Comparison of ENCODE assay signal across 8 mouse cellular contexts in the genomic region with DNA sequence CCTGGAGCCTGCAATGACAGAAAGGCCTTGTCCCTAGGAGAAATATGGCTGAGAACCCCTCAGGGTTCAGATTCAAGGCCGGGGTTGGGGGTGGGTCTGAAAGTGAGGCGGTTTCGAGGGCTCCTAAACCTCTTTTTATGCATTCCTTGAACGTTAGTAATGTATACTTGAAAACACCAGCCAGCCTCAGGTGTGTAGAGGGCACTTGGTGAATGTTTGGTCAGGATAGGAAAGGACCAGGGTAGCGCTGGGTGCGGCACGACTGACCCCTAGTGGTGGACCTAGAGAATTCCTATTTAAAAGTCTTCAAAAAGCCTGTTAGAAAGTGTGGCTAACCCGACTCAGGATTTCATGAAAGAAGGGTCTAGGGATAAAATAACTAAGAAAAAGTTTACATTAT.
DNase-seq lines count a peak whose midpoint lies in the region; ATAC-seq and TF ChIP-seq lines count a peak whose summit lies in the region.

No protein-coding gene starts in this region.

- peaks cover 5% of the 10 kb centered on the region for H3K4me1 ChIP-seq in heart, adult 2 months (ENCODE audit: control insufficient read depth, insufficient read depth, low read length)
- no peaks in the 10 kb centered on the region for H3K4me1 ChIP-seq in lung, embryonic 14.5 days (ENCODE audit: insufficient read depth)

- no peaks in the 10 kb centered on the region for H3K27me3 ChIP-seq in heart, adult 2 months (ENCODE audit: control insufficient read depth, insufficient read depth, low read length)
- no peaks in the 10 kb centered on the region for H3K27me3 ChIP-seq in lung, embryonic 14.5 days (ENCODE audit: insufficient read depth, low read length)

- H3K79me2 ChIP-seq in heart, adult 2 months (replicated peaks; ENCODE audit: control insufficient read depth, insufficient read depth, low read length) = no peaks in the 10 kb centered on the region

- H3K4me2 ChIP-seq in lung, embryonic 14.5 days = no peak overlapping the region

- no peak for TF ChIP-seq POLR2A in heart, adult 2 months (IDR thresholded peaks at IDR 0.05; ENCODE audit: insufficient read depth, low read depth, low read length)

- no peak overlapping the region for H3K4me3 ChIP-seq in heart, adult 2 months
- no peak overlapping the region for H3K4me3 ChIP-seq in lung, embryonic 14.5 days (ENCODE audit: low read depth, low read length)

- DNase-seq in heart, adult 2 months = peak; percentile 34 to 68
- no peak for DNase-seq in heart, postnatal 25 days (ENCODE audit: low spot score)
- peak; percentile 19 to 33 for DNase-seq in urinary bladder, postnatal 36 days (ENCODE audit: low spot score in 2 of 2)
- DNase-seq in urinary bladder, postnatal 4 days (ENCODE audit: low spot score in 2 of 2) = no peak
- peak; percentile 66 to 75 for DNase-seq in cerebellum, postnatal 25 days
- peak; percentile 72 to 76 for DNase-seq in heart, postnatal 14 days
- peak; percentile 83 for DNase-seq in lung, embryonic 14.5 days
- peak; percentile 8 to 26 for DNase-seq in spleen, postnatal 36 days (ENCODE audit: low spot score in 2 of 2)

- H3K9ac ChIP-seq in heart, adult 2 months (ENCODE audit: low read depth, low read length) = no peak overlapping the region
- H3K9ac ChIP-seq in lung, embryonic 14.5 days = no peak overlapping the region

- peak; percentile 80 for ATAC-seq in lung, embryonic 14.5 days (ENCODE audit: insufficient read depth)

- H3K27ac ChIP-seq in heart, adult 2 months = no peak overlapping the region
- H3K27ac ChIP-seq in lung, embryonic 14.5 days (ENCODE audit: low read depth) = peak overlapping the region; percentile 70; the same call in 1 of the 2 replicates

- TF ChIP-seq EP300 in heart, adult 2 months (IDR thresholded peaks at IDR 0.05; ENCODE audit: insufficient read depth, low read depth, low read length) = peak; percentile 78

- WGBS in heart, adult 2 months = 25% methylated on average over 8 of the region's 8 CpGs
- WGBS in lung, embryonic 14.5 days = 15% methylated on average over 8 of the region's 8 CpGs

- intact Hi-C loops in heart, adult 2 months (cut with DNase I) = loop anchor here (1.0 to 5.0 kb wide), 4 partner anchors 91 to 248 kb away; partner anchors contain the start of gene Frmd4b
- intact Hi-C loops in heart, postnatal 25 days (cut with DNase I) = loop anchor here (1.0 to 5.0 kb wide), 3 partner anchors 215 to 379 kb away; partner anchors contain the start of gene Eogt
- intact Hi-C loops in heart, postnatal 14 days (cut with DNase I) = loop anchor here (1.0 to 10.0 kb wide), 4 partner anchors 91 to 351 kb away; partner anchors contain the start of genes Frmd4b and Tmf1

- no peaks in the 10 kb centered on the region for H3K36me3 ChIP-seq in heart, adult 2 months (ENCODE audit: control insufficient read depth, insufficient read depth, low read length)
- H3K36me3 ChIP-seq in lung, embryonic 14.5 days (ENCODE audit: insufficient read depth) = no peaks in the 10 kb centered on the region

- no peak; the same call in 1 of the 2 replicates for TF ChIP-seq CTCF in heart, adult 2 months (IDR thresholded peaks at IDR 0.05)
- peak; percentile 91 for TF ChIP-seq CTCF in lung, embryonic 14.5 days (IDR thresholded peaks at IDR 0.05; ENCODE audit: low read depth)

- H3K9me3 ChIP-seq in lung, embryonic 14.5 days (ENCODE audit: low read depth, low read length) = no peaks in the 10 kb centered on the region

Comparison
In these comparisons a context has a peak if more than half of its experiments do, and no peak if none do; other contexts are left out.
1. DNase-seq: peak in heart, adult 2 months (2 of 2), urinary bladder, postnatal 36 days (2 of 2), cerebellum, postnatal 25 days (2 of 2), heart, postnatal 14 days (2 of 2), lung, embryonic 14.5 days (single experiment) and spleen, postnatal 36 days (2 of 2); none in heart, postnatal 25 days (single experiment) and urinary bladder, postnatal 4 days (0 of 2).